Mouse (Mus musculus): ENCODE measurements around the gene Plpp1.

DNA sequence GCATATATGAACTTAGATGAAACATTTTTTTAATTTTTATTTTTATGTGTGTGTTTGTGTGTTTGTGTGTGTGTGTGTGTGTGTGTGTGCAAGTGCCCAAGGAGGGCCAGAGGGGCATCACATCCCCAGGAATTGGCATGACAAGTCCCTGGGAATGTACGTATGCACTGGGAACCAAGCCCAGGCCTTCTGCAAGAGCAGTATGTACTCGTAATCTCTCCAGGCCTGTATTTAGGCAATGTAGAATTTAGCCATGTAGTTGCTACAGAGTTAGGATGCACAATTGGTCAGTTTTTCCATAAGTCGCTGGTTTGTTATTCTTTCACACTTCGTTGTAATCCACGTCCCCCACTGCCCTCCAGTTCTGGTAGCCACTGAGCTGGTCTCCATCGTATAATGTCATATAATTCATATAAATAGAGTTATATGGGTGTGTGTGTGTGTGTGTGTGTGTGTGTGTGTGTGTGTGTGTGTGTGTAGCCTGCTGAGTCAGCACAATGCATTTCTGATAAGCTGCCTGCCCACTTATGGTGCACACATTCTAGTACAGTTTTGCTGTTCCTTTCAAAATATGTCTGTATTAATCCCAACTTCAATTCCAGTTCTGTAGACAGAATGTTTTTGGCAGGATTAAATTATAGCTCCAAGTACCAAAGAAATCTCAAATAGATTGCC is 22.8 kb downstream of the Plpp1 start:
- no peak for TF ChIP-seq POLR2A (IDR thresholded peaks at IDR 0.05; ENCODE audit: control insufficient read depth, extremely low read depth, insufficient read depth, low read length, poor library complexity)
- TF ChIP-seq CTCF (IDR thresholded peaks at IDR 0.05; ENCODE audit: borderline replicate concordance, control insufficient read depth, extremely low read depth, insufficient read depth, low read length, poor library complexity), result no peak
